Mouse (Mus musculus) thymus, adult 2 months (tissue): Measurements from ENCODE around the gene Ola1.

ENCODE experiments used
- CTCF ChIP-seq: fragments of 200-500 bp; IDR thresholded peaks from 2 replicates; pipeline ENCODE4 v1.5.1; 2012; ENCODE audit warnings: mild to moderate bottlenecking, control low read depth, low read length, moderate library complexity, borderline replicate concordance; ENCODE audit not compliant: control insufficient read depth, poor library complexity, insufficient read depth; ENCODE audit errors: extremely low read depth
- POLR2A ChIP-seq: fragments of 200-500 bp; IDR thresholded peaks from 2 replicates; pipeline ENCODE4 v1.6.1; 2012; ENCODE audit warnings: mild to moderate bottlenecking, low read length, control low read depth, moderate library complexity; ENCODE audit not compliant: control insufficient read depth, poor library complexity, insufficient read depth; ENCODE audit errors: extremely low read depth

DNA sequence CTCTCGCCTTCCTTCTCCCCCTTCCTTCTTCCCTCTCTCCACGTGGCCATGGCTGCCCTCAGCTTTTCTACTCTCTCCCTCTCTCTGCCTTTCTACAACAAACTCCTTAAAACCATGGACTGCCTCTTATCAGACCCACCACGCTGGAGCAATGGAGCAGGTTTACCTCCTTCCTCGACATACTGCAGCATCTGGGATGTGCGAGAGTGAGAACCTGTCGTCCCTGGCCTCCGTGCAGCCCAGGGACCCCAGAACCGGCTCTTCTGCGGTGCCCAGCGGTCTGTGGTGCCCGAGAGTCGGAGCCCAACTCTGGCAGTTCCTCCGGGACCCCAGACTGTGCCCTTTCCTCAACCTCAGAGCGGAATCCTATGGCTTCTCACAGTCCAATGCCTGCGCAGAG lies 139.4 kb downstream of the Ola1 start:
- TF ChIP-seq CTCF (no peak), POLR2A (no peak)
